Mouse (Mus musculus): Measurements from ENCODE around the gene Zbtb25. TPM values are rescaled to one million over a fixed set of nuclear protein-coding genes. Genes with fewer than 3 reads are reported as not detected.

The Zbtb25 gene
- polyA plus RNA-seq, 1 experiment: 6.5 TPM

- H3ac ChIP-seq (ENCODE audit: control insufficient read depth, insufficient read length, low read depth): no peak overlapping the region
- no peaks in the 10 kb centered on the region for H3K79me2 ChIP-seq (ENCODE audit: control insufficient read depth, insufficient read depth)
- H3K36me3 ChIP-seq (ENCODE audit: control insufficient read depth, insufficient read depth): peaks cover 82% of the 10 kb centered on the region
- no peak for TF ChIP-seq MYOG (IDR thresholded peaks at IDR 0.05; ENCODE audit: control insufficient read depth, extremely low read depth, insufficient read length)
- TF ChIP-seq MYOD1 (IDR thresholded peaks at IDR 0.05; ENCODE audit: control insufficient read depth, insufficient read length, low read depth): no peak
- TF ChIP-seq CTCF (IDR thresholded peaks at IDR 0.05; ENCODE audit: control insufficient read depth, insufficient read depth, insufficient read length): no peak
- no peak for TF ChIP-seq FOSL1 (IDR thresholded peaks at IDR 0.05; ENCODE audit: insufficient read depth, low read length, poor library complexity, severe bottlenecking)
- TF ChIP-seq MAX (IDR thresholded peaks at IDR 0.05): no peak
- TF ChIP-seq USF1 (IDR thresholded peaks at IDR 0.05; ENCODE audit: low read depth): no peak
- TF ChIP-seq CEBPB (IDR thresholded peaks at IDR 0.05; ENCODE audit: low read depth): no peak
- H3K27me3 ChIP-seq (ENCODE audit: control insufficient read depth, insufficient read depth, insufficient read length): no peaks in the 10 kb centered on the region
- H3K4me3 ChIP-seq (ENCODE audit: insufficient read depth, poor library complexity, severe bottlenecking): no peak overlapping the region
- H3K79me3 ChIP-seq (ENCODE audit: low read depth): no peaks in the 10 kb centered on the region
These were observed 62.4 kb downstream of the Zbtb25 start for GRCm38 (mm10) chr12:76306852-76307561.

DNA sequence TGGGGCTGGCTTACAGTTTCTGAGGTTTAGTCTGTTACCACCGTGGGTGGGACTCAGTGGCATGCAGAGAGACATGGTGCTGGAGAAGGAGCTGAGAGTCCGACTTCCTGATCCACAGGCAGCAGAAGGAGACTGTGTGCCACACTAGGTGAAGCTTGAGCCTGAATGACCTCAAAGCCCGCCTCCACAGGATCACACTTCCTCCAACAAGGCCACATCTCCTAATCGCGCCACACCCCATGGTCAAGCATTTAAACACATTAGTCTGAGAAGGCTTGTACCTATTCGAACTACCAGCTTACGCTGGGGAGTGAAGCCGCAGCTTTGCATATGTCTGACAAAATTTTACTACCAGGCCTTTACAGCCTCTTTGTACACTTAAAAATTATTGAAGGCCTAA, 64.3 kb downstream of the Zbtb25 start:
- Histone ChIP-seq H3K79me2 (ENCODE audit: control insufficient read depth, insufficient read depth) (no peaks in the 10 kb centered on the region), H3K36me3 (ENCODE audit: control insufficient read depth, insufficient read depth) (peaks cover 81% of the 10 kb centered on the region), H3K4me3 (ENCODE audit: insufficient read depth, poor library complexity, severe bottlenecking) (no peak overlapping the region), H3ac (ENCODE audit: control insufficient read depth, insufficient read length, low read depth) (no peak overlapping the region), H3K79me3 (ENCODE audit: low read depth) (no peaks in the 10 kb centered on the region), H3K27me3 (ENCODE audit: control insufficient read depth, insufficient read depth, insufficient read length) (no peaks in the 10 kb centered on the region)
- TF ChIP-seq CTCF (IDR thresholded peaks at IDR 0.05; ENCODE audit: control insufficient read depth, insufficient read depth, insufficient read length) (no peak), MAX (IDR thresholded peaks at IDR 0.05) (no peak), MYOD1 (IDR thresholded peaks at IDR 0.05; ENCODE audit: control insufficient read depth, insufficient read length, low read depth) (no peak), FOSL1 (IDR thresholded peaks at IDR 0.05; ENCODE audit: insufficient read depth, low read length, poor library complexity, severe bottlenecking) (no peak), USF1 (IDR thresholded peaks at IDR 0.05; ENCODE audit: low read depth) (no peak), CEBPB (IDR thresholded peaks at IDR 0.05; ENCODE audit: low read depth) (no peak)

DNA sequence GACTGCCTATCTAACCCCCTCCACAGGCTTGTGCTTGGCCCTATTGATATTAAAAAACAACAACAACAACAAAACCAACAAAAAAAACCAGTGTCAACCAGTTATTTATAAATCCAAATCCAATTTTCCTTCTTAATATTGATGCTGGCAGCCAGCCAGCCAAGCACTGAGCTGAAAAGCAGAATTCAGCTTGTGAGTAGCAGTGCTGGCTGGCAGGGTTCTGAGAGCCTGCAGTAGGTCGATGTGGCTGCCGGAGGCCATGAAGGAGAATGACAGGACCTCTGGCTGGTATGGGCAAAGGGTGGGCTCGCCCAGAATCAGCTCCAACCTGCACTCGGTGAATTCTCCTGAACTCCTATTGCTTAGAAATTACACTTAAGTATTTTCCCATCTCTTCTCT, 65.2 kb downstream of the Zbtb25 start:
- Histone ChIP-seq H3K4me3 (ENCODE audit: insufficient read depth, poor library complexity, severe bottlenecking) (no peak overlapping the region), H3K79me3 (ENCODE audit: low read depth) (no peaks in the 10 kb centered on the region), H3K36me3 (ENCODE audit: control insufficient read depth, insufficient read depth) (peaks cover 81% of the 10 kb centered on the region), H3ac (ENCODE audit: control insufficient read depth, insufficient read length, low read depth) (no peak overlapping the region), H3K27me3 (ENCODE audit: control insufficient read depth, insufficient read depth, insufficient read length) (no peaks in the 10 kb centered on the region), H3K79me2 (ENCODE audit: control insufficient read depth, insufficient read depth) (no peaks in the 10 kb centered on the region)
- TF ChIP-seq CTCF (IDR thresholded peaks at IDR 0.05; ENCODE audit: control insufficient read depth, insufficient read depth, insufficient read length) (no peak), MYOD1 (IDR thresholded peaks at IDR 0.05; ENCODE audit: control insufficient read depth, insufficient read length, low read depth) (no peak), MAX (IDR thresholded peaks at IDR 0.05) (no peak), USF1 (IDR thresholded peaks at IDR 0.05; ENCODE audit: low read depth) (no peak), CEBPB (IDR thresholded peaks at IDR 0.05; ENCODE audit: low read depth) (no peak), MYOG (IDR thresholded peaks at IDR 0.05; ENCODE audit: control insufficient read depth, extremely low read depth, insufficient read length) (no peak), FOSL1 (IDR thresholded peaks at IDR 0.05; ENCODE audit: insufficient read depth, low read length, poor library complexity, severe bottlenecking) (no peak)

- Histone ChIP-seq H3ac (ENCODE audit: control insufficient read depth, insufficient read length, low read depth) (no peak overlapping the region), H3K27me3 (ENCODE audit: control insufficient read depth, insufficient read depth, insufficient read length) (no peaks in the 10 kb centered on the region), H3K4me3 (ENCODE audit: insufficient read depth, poor library complexity, severe bottlenecking) (no peak overlapping the region), H3K79me3 (ENCODE audit: low read depth) (no peaks in the 10 kb centered on the region), H3K79me2 (ENCODE audit: control insufficient read depth, insufficient read depth) (no peaks in the 10 kb centered on the region), H3K36me3 (ENCODE audit: control insufficient read depth, insufficient read depth) (peaks cover 78% of the 10 kb centered on the region)
- TF ChIP-seq CEBPB (IDR thresholded peaks at IDR 0.05; ENCODE audit: low read depth) (no peak), MAX (IDR thresholded peaks at IDR 0.05) (no peak), FOSL1 (IDR thresholded peaks at IDR 0.05; ENCODE audit: insufficient read depth, low read length, poor library complexity, severe bottlenecking) (no peak), MYOD1 (IDR thresholded peaks at IDR 0.05; ENCODE audit: control insufficient read depth, insufficient read length, low read depth) (no peak), CTCF (IDR thresholded peaks at IDR 0.05; ENCODE audit: control insufficient read depth, insufficient read depth, insufficient read length) (no peak), MYOG (IDR thresholded peaks at IDR 0.05; ENCODE audit: control insufficient read depth, extremely low read depth, insufficient read length) (no peak), USF1 (IDR thresholded peaks at IDR 0.05; ENCODE audit: low read depth) (no peak)
These were observed 65.9 kb downstream of the Zbtb25 start for GRCm38 (mm10) chr12:76303474-76303873.

GRCm38 (mm10) chr12:76300367-76300766, 69.0 kb downstream of the Zbtb25 start:
- no peaks in the 10 kb centered on the region for H3K79me3 ChIP-seq (ENCODE audit: low read depth)
- peaks cover 85% of the 10 kb centered on the region for H3K36me3 ChIP-seq (ENCODE audit: control insufficient read depth, insufficient read depth)
- no peaks in the 10 kb centered on the region for H3K27me3 ChIP-seq (ENCODE audit: control insufficient read depth, insufficient read depth, insufficient read length)
- no peaks in the 10 kb centered on the region for H3K79me2 ChIP-seq (ENCODE audit: control insufficient read depth, insufficient read depth)
- TF ChIP-seq MAX (IDR thresholded peaks at IDR 0.05) (no peak), USF1 (IDR thresholded peaks at IDR 0.05; ENCODE audit: low read depth) (no peak), MYOD1 (IDR thresholded peaks at IDR 0.05; ENCODE audit: control insufficient read depth, insufficient read length, low read depth) (no peak), MYOG (IDR thresholded peaks at IDR 0.05; ENCODE audit: control insufficient read depth, extremely low read depth, insufficient read length) (no peak), CTCF (IDR thresholded peaks at IDR 0.05; ENCODE audit: control insufficient read depth, insufficient read depth, insufficient read length) (no peak), FOSL1 (IDR thresholded peaks at IDR 0.05; ENCODE audit: insufficient read depth, low read length, poor library complexity, severe bottlenecking) (no peak), CEBPB (IDR thresholded peaks at IDR 0.05; ENCODE audit: low read depth) (no peak)
- no peak overlapping the region for H3ac ChIP-seq (ENCODE audit: control insufficient read depth, insufficient read length, low read depth)
- H3K4me3 ChIP-seq (ENCODE audit: insufficient read depth, poor library complexity, severe bottlenecking): no peak overlapping the region

All from C2C12 (cell line).